Mouse (Mus musculus) midbrain, postnatal 0 days (tissue): ENCODE measurements around the gene Abcc8. TPM values are rescaled to one million over a fixed set of nuclear protein-coding genes. Genes with fewer than 3 reads are reported as not detected.

ENCODE experiments used
- ATAC-seq: fragments of 200-750 bp; cut with Nextera tagmentation; 2 replicates; pipeline ENCODE4 v1.8.0; 2017; ENCODE audit warnings: moderate number of reproducible peaks, mild to moderate bottlenecking, moderate TSS enrichment, moderate library complexity; ENCODE audit not compliant: low FRiP score
- DNase-seq: peaks from one replicate; pipeline ENCODE4 v3.0.0-alpha.2; 2015; ENCODE audit warnings: low spot score
- H3K27ac ChIP-seq: fragments of 300-500 bp; sonication (generic); 2 replicates; pipeline ENCODE4 v1.5.1; 2014; ENCODE audit warnings: low read depth, mild to moderate bottlenecking, low read length, mixed read lengths
- H3K27me3 ChIP-seq: fragments of 300-500 bp; sonication (generic); 2 replicates; pipeline ENCODE4 v1.6.1; 2014; ENCODE audit warnings: low read length, control low read depth, mixed read lengths; ENCODE audit not compliant: insufficient read depth
- H3K36me3 ChIP-seq: fragments of 300-500 bp; sonication (generic); 2 replicates; pipeline ENCODE4 v1.6.1; 2014; ENCODE audit warnings: low read length, control low read depth, mixed read lengths; ENCODE audit not compliant: insufficient read depth
- H3K4me1 ChIP-seq: fragments of 300-500 bp; sonication (generic); 2 replicates; pipeline ENCODE4 v1.6.1; 2014; ENCODE audit warnings: mild to moderate bottlenecking, control low read depth, antibody characterized with exemption, low read length, mixed read lengths; ENCODE audit not compliant: insufficient read depth
- H3K4me2 ChIP-seq: fragments of 300-500 bp; sonication (generic); 2 replicates; pipeline ENCODE4 v1.6.1; 2014; ENCODE audit warnings: low read depth, mild to moderate bottlenecking, low read length, mixed read lengths; ENCODE audit not compliant: poor library complexity, severe bottlenecking
- H3K4me3 ChIP-seq: fragments of 300-500 bp; sonication (generic); 2 replicates; pipeline ENCODE4 v1.5.1; 2014; ENCODE audit warnings: low read depth, mild to moderate bottlenecking, low read length, moderate library complexity
- H3K9ac ChIP-seq: fragments of 300-500 bp; sonication (generic); replicated peaks from 2 replicates; pipeline ENCODE4 v1.6.1; 2014; ENCODE audit warnings: mild to moderate bottlenecking, low read length, moderate library complexity, mixed read lengths; ENCODE audit not compliant: poor library complexity, severe bottlenecking
- H3K9me3 ChIP-seq: fragments of 300-500 bp; sonication (generic); 2 replicates; pipeline ENCODE4 v1.6.1; 2016; ENCODE audit warnings: low read length, control low read depth
- CTCF ChIP-seq: IDR thresholded peaks from 2 replicates; pipeline ENCODE4 v1.5.1; 2016; ENCODE audit warnings: antibody characterized with exemption, mild to moderate bottlenecking
- WGBS: fragments of 180-500 bp; shearing (Covaris S2); extraction: QIAGEN DNeasy Blood & Tissue Kit; methylation state at CpG from one replicate; pipeline ENCODE4 v1.1.7; 2014; 5-methylcytosine and 5-hydroxymethylcytosine counted together
- polyA plus RNA-seq: library from polyadenylated mRNA; unstranded; fragments of >200 nt; fragmentation: Nextera tagmentation; extraction: Ambion mirVana; gene quantifications from 2 replicates; pipeline ENCODE4 v1.2.1, GENCODE M21; 2015
- total RNA-seq: library from RNA; depleted of rRNA; stranded (reverse); fragments of >200 nt; gene quantifications from 2 replicates; pipeline ENCODE4 v1.2.3, GENCODE M21; 2014

The Abcc8 gene
- total and polyA plus RNA-seq, 2 experiments from 2014 or later: 9.6 to 18.7 TPM

DNA sequence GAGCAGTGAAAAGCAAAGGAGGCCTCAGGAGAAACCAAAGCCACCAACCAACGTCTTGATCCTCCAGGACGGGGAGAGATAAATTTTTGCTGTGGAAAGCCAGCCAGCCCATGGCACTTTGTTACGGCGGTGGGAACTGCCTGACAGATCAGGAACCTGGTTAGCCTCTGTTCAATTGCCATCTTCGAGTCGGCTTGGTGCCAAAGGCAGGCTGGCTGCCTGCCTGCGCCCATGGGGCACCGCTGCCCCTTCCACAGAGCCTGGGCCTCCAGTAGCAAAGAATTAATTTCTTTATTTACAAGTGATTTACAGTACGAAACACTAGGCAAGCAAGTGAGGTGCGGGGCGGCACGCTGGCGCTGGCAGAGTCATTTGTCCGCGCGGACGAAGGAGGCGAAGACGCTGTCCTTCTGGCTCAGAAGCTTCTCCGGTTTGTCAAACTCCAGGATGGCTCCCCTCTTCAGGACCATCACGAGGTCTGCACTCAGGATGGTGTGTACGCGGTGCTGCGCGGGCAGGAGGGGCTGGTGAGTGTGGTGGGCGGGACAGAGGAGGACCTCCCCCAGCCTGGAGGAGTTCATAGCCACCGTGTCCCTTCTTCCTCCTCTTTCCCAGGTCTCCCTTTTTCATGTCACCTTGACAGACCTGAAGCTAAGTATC, 75.4 kb downstream of the Abcc8 start:
- Histone ChIP-seq H3K27me3 (no peaks in the 10 kb centered on the region), H3K27ac (no peak overlapping the region), H3K36me3 (peaks cover 4% of the 10 kb centered on the region; the same call in 1 of the 2 replicates), H3K4me1 (no peaks in the 10 kb centered on the region), H3K9ac (no peak overlapping the region), H3K9me3 (no peaks in the 10 kb centered on the region), H3K4me3 (no peak overlapping the region), H3K4me2 (no peak overlapping the region)
- DNase-seq: peak; percentile 63
- WGBS: 71% methylated on average over 27 of the region's 27 CpGs
- ATAC-seq: no peak
- TF ChIP-seq CTCF: no peak

GRCm38 (mm10) chr7:46103771-46104170, 76.1 kb downstream of the Abcc8 start:
- Histone ChIP-seq H3K36me3 (peaks cover 4% of the 10 kb centered on the region; the same call in 1 of the 2 replicates), H3K4me3 (no peak overlapping the region), H3K4me2 (no peak overlapping the region), H3K9me3 (no peaks in the 10 kb centered on the region), H3K27ac (no peak overlapping the region), H3K4me1 (no peaks in the 10 kb centered on the region), H3K27me3 (no peaks in the 10 kb centered on the region), H3K9ac (no peak overlapping the region)
- WGBS: 84% methylated on average over 8 of the region's 8 CpGs
- no peak for DNase-seq
- no peak for ATAC-seq
- TF ChIP-seq CTCF: no peak

GRCm38 (mm10) chr7:46103075-46103591, 76.7 kb downstream of the Abcc8 start:
- no peaks in the 10 kb centered on the region for H3K4me1 ChIP-seq
- no peaks in the 10 kb centered on the region for H3K9me3 ChIP-seq
- H3K36me3 ChIP-seq: peaks cover 7% of the 10 kb centered on the region; the same call in 1 of the 2 replicates
- TF ChIP-seq CTCF: no peak
- H3K27ac ChIP-seq: no peak overlapping the region
- no peaks in the 10 kb centered on the region for H3K27me3 ChIP-seq
- no peak overlapping the region for H3K9ac ChIP-seq
- DNase-seq (peak; percentile 87), ATAC-seq (no peak)
- H3K4me3 ChIP-seq: no peak overlapping the region
- WGBS: 61% methylated on average over 8 of the region's 8 CpGs
- no peak overlapping the region for H3K4me2 ChIP-seq

GRCm38 (mm10) chr7:46100563-46100962, 79.3 kb downstream of the Abcc8 start, which contains the start of gene Kcnj11:
Gene Kcnj11, minus strand, starts transcription at chr7:46100764.
- peak within 1 kb of the TSS; percentile 79 for H3K9ac ChIP-seq
- H3K4me2 ChIP-seq: peak within 1 kb of the TSS; percentile 75
- DNase-seq: peak; percentile 94
- no peaks in the 10 kb centered on the region for H3K9me3 ChIP-seq
- H3K36me3 ChIP-seq: peaks cover 3% of the 10 kb centered on the region; the same call in 1 of the 2 replicates
- H3K4me1 ChIP-seq: no peaks in the 10 kb centered on the region; the same call in 1 of the 2 replicates
- peak within 1 kb of the TSS; percentile 66 for H3K4me3 ChIP-seq
- TF ChIP-seq CTCF: peak; percentile 92
- WGBS: 0% methylated on average over 28 of the region's 34 CpGs
- peak; percentile 76 for ATAC-seq
- no peak within 1 kb of the TSS for H3K27ac ChIP-seq
- no peaks in the 10 kb centered on the region for H3K27me3 ChIP-seq

- H3K36me3 ChIP-seq: peaks cover 3% of the 10 kb centered on the region; the same call in 1 of the 2 replicates
- no peaks in the 10 kb centered on the region for H3K9me3 ChIP-seq
- H3K27me3 ChIP-seq: no peaks in the 10 kb centered on the region; the same call in 1 of the 2 replicates
- no peak overlapping the region for H3K27ac ChIP-seq
- no peak for TF ChIP-seq CTCF
- DNase-seq: no peak
- no peaks in the 10 kb centered on the region; the same call in 1 of the 2 replicates for H3K4me1 ChIP-seq
- H3K9ac ChIP-seq: peak overlapping the region; percentile 79
- WGBS: 82% methylated on average over 13 of the region's 13 CpGs
- ATAC-seq: no peak
- H3K4me3 ChIP-seq: peak overlapping the region; percentile 66
- peak overlapping the region; percentile 75 for H3K4me2 ChIP-seq
Observed at GRCm38 (mm10) chr7:46099682-46100081, 80.2 kb downstream of the Abcc8 start.

- Histone ChIP-seq H3K27me3 (no peaks in the 10 kb centered on the region; the same call in 1 of the 2 replicates), H3K4me3 (no peak overlapping the region), H3K9ac (no peak overlapping the region), H3K4me2 (no peak overlapping the region), H3K36me3 (peaks cover 3% of the 10 kb centered on the region; the same call in 1 of the 2 replicates), H3K27ac (no peak overlapping the region), H3K9me3 (no peaks in the 10 kb centered on the region), H3K4me1 (no peaks in the 10 kb centered on the region; the same call in 1 of the 2 replicates)
- no peak for ATAC-seq
- no peak for DNase-seq
- WGBS: 94% methylated on average over 19 of the region's 19 CpGs
- no peak for TF ChIP-seq CTCF
Observed at GRCm38 (mm10) chr7:46098919-46099286, 80.9 kb downstream of the Abcc8 start.
